Comparison of ENCODE assay signal across 9 mouse cellular contexts in the genomic region with DNA sequence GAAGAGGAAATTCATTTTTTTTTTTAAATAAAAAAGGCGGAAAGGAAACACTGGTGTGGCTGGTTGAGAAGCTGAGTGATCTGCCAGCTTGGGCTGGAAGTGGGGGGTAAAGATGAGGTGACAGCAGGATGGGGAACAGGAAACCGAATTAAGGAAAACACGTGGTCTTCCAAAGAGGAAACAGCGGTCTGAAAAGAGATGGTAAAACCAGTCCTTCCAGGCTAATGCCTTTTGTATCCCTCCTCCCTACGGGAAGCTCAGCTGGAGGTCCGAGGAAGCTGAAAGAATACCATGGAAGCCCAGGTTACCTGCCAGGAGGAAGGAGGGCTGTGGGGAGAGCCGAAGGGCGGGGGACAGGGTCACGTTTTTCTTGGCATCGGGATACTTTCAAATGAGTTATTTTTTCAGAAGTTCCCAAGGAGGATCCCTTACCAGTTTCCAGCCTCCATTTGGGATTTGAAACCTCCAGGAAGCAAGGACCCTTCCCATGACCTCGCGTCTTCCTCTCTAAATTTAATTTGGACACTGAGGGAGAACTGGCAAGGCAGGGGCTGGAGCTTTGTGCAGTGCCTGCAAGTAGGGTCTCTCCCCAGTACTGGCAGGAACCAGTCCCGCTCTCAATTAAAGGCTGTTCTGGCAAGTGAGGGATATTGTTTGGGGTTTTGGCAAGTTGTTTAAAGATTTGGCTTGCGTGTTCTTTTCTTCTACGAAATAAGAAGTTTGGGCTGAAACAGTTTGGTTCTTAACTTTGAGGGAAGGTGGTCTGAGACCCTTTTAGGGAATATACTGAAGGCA.
A peak's percentile ranks its signal among the peaks of the same experiment; 100 is the strongest.
DNase-seq lines count a peak whose midpoint lies in the region; ATAC-seq and TF ChIP-seq lines count a peak whose summit lies in the region.
"Had no signal": no experiment of that assay in that cellular context is flagged by ENCODE, and none has a peak within 500 bp of the region (broad histone marks: within the 10 kb centered on the region; RNA-seq: fewer than 3 reads in every experiment).

No protein-coding gene starts in this region.

- no peak overlapping the region for H3K9ac ChIP-seq in heart, embryonic 12.5 days

- no peak for TF ChIP-seq POLR2A in brain, embryonic 14.5 days (IDR thresholded peaks at IDR 0.05; ENCODE audit: borderline replicate concordance, extremely low read depth, insufficient read depth, insufficient read length, poor library complexity, severe bottlenecking)

- TF ChIP-seq CTCF in gastrocnemius, adult 2 months (IDR thresholded peaks at IDR 0.05): no peak
- no peak for TF ChIP-seq CTCF in brain, embryonic 14.5 days (IDR thresholded peaks at IDR 0.05; ENCODE audit: borderline replicate concordance, extremely low read depth, insufficient read depth, insufficient read length)

- peaks cover 3% of the 10 kb centered on the region; the same call in 1 of the 2 replicates for H3K9me3 ChIP-seq in heart, embryonic 12.5 days (replicated peaks)

- WGBS in heart, embryonic 12.5 days: 57% methylated on average over 15 of the region's 15 CpGs

- ATAC-seq in heart, embryonic 12.5 days (ENCODE audit: insufficient number of reproducible peaks, low FRiP score): no peak

- H3K36me3 ChIP-seq in heart, embryonic 12.5 days: no peaks in the 10 kb centered on the region

- H3K4me3 ChIP-seq in gastrocnemius, adult 2 months: peak overlapping the region; percentile 33
- H3K4me3 ChIP-seq in heart, embryonic 12.5 days: no peak overlapping the region

- peak overlapping the region; percentile 15; the same call in 1 of the 2 replicates for H3K4me2 ChIP-seq in heart, embryonic 12.5 days
- H3K4me2 ChIP-seq: midbrain, embryonic 11.5 days had no signal

- intact Hi-C loops in gastrocnemius, adult 2 months (cut with DNase I): no loop called here
- intact Hi-C loops in gastrocnemius, postnatal 14 days (cut with DNase I; ENCODE audit: low total_unique reads): no loop called here

- peaks cover 36% of the 10 kb centered on the region for H3K4me1 ChIP-seq in heart, embryonic 12.5 days (replicated peaks)

- peak overlapping the region; percentile 70 for H3K27ac ChIP-seq in gastrocnemius, adult 2 months
- H3K27ac ChIP-seq in heart, embryonic 12.5 days (ENCODE audit: poor library complexity, severe bottlenecking): no peak overlapping the region

- DNase-seq in gastrocnemius, adult 2 months: peak; percentile 31
- DNase-seq in gastrocnemius, postnatal 14 days: no peak
- DNase-seq in brain, embryonic 14.5 days (ENCODE audit: low read depth): peak; percentile 76
- DNase-seq in kidney, postnatal 25 days: peak; percentile 45 to 70
- no peak for DNase-seq in spleen, adult 18-20 months
- no peak for DNase-seq in layer of hippocampus, adult 9-11 months
- no peak for DNase-seq in ovary, adult 18-20 months (ENCODE audit: low spot score)

- no peaks in the 10 kb centered on the region for H3K27me3 ChIP-seq in heart, embryonic 12.5 days (replicated peaks)

Comparison
In these comparisons a context has a peak if more than half of its experiments do, and no peak if none do; other contexts are left out.
1. DNase-seq: peak in gastrocnemius, adult 2 months (single experiment), brain, embryonic 14.5 days (single experiment) and kidney, postnatal 25 days (2 of 2); none in gastrocnemius, postnatal 14 days (single experiment), spleen, adult 18-20 months (0 of 2), layer of hippocampus, adult 9-11 months (single experiment) and ovary, adult 18-20 months (single experiment).